Mouse (Mus musculus): ENCODE data around the gene Rps18. TPM values are rescaled to one million over a fixed set of nuclear protein-coding genes. Genes with fewer than 3 reads are reported as not detected.
A peak's percentile ranks its signal among the peaks of the same experiment; 100 is the strongest.

Rps18 gene
- polyA plus RNA-seq, 1 experiment from 2014 or later = 829 TPM

DNA sequence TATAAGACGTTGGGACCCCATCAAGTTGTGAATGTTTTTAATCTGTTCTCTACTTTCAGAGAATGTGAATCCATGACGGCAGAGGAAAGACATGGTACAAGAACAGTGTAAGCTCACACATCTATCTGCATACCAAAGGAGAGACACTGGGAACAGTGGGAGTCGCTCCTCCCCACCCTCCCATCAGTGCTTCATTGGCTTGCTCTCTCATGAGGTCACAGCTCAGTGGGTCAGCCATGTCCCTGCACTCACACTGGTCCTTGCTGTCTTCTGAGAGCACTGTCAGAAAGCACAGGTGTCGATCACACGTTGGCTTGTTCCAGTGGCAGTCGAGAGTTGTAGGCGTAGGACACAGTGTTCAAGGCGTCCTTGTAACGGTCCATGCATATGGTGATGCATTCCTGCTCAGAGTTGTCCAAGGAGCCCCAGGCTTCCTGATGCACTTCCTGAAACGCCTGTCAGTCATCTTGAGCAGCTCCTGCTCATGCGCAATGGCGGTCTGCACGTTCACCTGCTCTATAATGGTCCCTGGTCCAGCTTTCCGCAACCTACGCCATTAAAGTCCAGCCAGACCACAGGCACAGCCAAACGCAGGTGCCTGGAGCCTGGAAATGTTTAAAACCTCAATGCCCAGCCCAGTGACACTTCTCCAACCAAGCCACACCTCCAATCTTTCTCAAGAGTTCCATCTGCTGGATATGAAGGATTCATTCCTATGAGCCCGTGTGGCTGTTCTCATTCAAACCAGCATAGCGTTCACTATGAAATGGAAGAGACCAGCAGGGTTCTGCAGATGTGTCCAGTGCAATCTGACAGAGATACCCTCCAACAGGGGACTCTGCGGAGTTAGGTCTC, 24.6 kb upstream of the Rps18 start:
- no peak overlapping the region for H3K4me3 ChIP-seq (ENCODE audit: inconsistent target)
- peaks cover 3% of the 10 kb centered on the region for H3K36me3 ChIP-seq (ENCODE audit: inconsistent target)
- peaks cover 20% of the 10 kb centered on the region; the same call in 1 of the 2 replicates for H3K79me2 ChIP-seq (ENCODE audit: inconsistent target)
- peak overlapping the region; percentile 89 for H3K27ac ChIP-seq
- WGBS (ENCODE audit: missing documents) = 83% methylated on average over 19 of the region's 19 CpGs

DNA sequence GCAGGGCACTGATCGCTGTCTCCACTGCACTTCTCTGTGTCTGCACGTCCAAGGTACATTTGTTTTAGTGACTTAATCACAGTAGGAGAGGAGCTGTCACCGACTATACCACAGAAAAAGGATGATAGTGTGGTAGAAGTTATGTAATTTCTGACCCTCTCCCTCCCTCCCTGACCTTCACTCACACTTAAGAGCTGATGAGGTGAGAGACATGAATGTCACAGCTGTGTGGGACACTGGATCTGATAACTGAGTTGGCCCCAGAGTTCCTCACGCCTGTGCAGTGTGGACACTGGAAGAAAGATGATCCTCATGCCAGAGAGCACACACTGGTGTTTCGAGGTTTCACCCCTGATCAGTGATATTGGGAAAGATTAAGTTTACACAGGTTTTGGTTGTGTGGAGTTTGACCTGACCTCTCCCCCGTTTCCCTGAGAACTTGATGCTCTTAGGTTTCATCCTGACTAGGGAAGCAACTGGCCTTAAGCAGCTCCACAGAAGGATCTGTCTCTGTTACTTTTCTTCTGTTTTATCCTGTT, 23.8 kb upstream of the Rps18 start:
- WGBS (ENCODE audit: missing documents) = 72% methylated on average over 6 of the region's 6 CpGs
- peaks cover 20% of the 10 kb centered on the region; the same call in 1 of the 2 replicates for H3K79me2 ChIP-seq (ENCODE audit: inconsistent target)

DNA sequence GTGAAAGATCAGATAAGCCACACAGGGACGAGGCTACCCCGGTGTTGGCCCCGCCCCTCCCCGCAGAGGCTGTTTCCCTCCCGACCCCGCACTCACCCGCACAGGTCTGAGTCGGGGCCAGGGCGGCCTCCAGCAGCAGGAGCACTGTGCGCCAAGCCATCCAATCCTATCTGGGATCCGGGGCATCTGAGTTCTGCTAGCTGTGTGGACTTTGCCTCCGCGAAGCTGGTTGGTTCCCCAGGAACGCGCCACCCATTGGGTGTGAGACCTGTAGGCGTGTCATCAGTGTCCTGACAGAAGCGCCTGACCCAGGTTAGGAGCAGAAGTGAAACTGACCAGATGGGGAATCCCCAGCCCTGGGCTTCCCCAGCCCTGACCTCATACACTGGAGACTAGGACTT, 22.8 kb upstream of the Rps18 start:
- peaks cover 17% of the 10 kb centered on the region for H3K36me3 ChIP-seq (ENCODE audit: inconsistent target)
- peak overlapping the region; percentile 89 for H3K27ac ChIP-seq
- peaks cover 20% of the 10 kb centered on the region; the same call in 1 of the 2 replicates for H3K79me2 ChIP-seq (ENCODE audit: inconsistent target)
- H3K4me3 ChIP-seq (ENCODE audit: inconsistent target) = peak overlapping the region; percentile 68
- 1% methylated on average over 17 of the region's 17 CpGs for WGBS (ENCODE audit: missing documents)

More for the DNA sequence above, 23.8 kb upstream of the Rps18 start:
- peak overlapping the region; percentile 89 for H3K27ac ChIP-seq
- H3K4me3 ChIP-seq (ENCODE audit: inconsistent target) = no peak overlapping the region
- H3K36me3 ChIP-seq (ENCODE audit: inconsistent target) = peaks cover 11% of the 10 kb centered on the region

DNA sequence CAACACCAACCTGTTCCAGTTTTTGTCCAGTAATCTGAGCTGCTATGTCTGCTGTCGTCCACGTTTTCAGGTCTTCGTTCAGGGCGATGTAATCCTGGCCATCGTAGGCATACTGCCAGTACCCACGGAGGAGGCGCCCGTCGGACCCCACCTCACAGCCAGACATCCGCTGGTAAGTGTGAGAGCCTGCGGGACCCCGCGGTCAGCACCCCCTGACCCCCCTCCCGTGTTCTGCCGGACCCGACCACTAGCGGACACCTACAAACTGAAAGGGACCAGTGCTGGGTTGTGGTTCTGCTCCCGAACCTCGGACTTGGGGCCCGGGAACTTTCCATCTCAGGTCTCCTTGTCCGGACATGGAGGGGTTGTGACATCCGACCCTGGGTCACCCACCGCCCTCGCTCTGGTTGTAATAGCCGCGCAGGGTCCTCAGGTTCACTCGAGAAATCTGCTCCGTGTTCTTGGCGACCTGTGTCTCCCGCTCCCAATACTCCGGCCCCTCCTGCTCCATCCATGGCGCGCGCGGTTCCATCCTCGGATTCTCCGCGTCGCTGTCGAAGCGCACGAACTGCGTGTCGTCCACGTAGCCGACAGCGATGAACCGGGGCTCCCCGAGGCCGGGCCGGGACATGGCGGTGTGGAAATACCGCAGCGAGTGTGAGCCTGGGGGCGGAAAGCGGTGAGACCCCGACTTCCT, 22.2 kb upstream of the Rps18 start:
- 7% methylated on average over 56 of the region's 57 CpGs for WGBS (ENCODE audit: missing documents)
- H3K79me2 ChIP-seq (ENCODE audit: inconsistent target) = peaks cover 20% of the 10 kb centered on the region; the same call in 1 of the 2 replicates
- H3K36me3 ChIP-seq (ENCODE audit: inconsistent target) = peaks cover 17% of the 10 kb centered on the region
- peak overlapping the region; percentile 89 for H3K27ac ChIP-seq
- H3K4me3 ChIP-seq (ENCODE audit: inconsistent target) = peak overlapping the region; percentile 68

DNA sequence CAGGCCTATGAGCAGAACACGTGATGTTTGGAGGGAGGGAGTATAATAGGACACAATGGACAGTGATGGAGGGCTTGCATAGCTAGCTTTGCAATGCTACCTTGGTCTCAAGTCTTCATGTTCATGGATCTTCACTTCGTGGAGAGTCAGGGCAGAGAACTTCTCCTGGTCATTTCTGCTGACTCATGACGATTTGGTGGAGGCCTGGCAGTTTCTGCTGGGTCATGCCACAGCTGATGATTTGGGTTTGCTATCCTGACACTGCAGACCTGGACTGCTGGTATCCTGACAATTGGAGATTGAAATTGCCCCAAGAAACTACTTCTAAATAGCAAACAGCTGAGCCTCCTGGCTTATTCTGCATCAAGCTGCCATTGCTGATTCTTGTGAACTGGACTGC, 17.8 kb upstream of the Rps18 start:
- H3K79me2 ChIP-seq (ENCODE audit: inconsistent target) = peaks cover 20% of the 10 kb centered on the region; the same call in 1 of the 2 replicates
- no peak overlapping the region for H3K4me3 ChIP-seq (ENCODE audit: inconsistent target)
- H3K36me3 ChIP-seq (ENCODE audit: inconsistent target) = peaks cover 17% of the 10 kb centered on the region
- WGBS (ENCODE audit: missing documents) = 78% methylated on average over 3 of the region's 3 CpGs
- no peak overlapping the region for H3K27ac ChIP-seq

DNA sequence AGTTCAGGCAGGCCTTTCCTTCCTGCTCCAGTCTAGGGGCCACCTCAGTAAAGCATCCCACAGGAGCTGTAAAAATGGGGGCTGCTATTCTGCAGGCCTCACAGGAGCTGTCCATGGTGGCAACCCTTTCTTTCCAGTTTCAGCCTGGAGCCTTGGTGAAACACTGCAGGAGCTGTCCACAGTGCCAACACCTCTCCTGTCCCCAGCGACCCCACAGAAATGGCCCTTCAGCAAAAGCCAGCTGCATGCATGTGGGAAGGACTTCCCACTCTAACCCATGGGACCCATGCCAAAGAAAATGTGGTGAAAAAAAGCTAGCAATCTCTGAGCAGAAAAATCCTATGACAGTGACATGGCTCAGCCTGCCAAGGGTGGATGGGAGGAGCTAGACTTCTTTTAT, 16.9 kb upstream of the Rps18 start:
- Histone ChIP-seq H3K4me3 (ENCODE audit: inconsistent target) (no peak overlapping the region), H3K79me2 (ENCODE audit: inconsistent target) (peaks cover 13% of the 10 kb centered on the region; the same call in 1 of the 2 replicates), H3K27ac (no peak overlapping the region), H3K36me3 (ENCODE audit: inconsistent target) (peaks cover 17% of the 10 kb centered on the region)
- 33% methylated on average over 1 of the region's 1 CpGs for WGBS (ENCODE audit: missing documents)

DNA sequence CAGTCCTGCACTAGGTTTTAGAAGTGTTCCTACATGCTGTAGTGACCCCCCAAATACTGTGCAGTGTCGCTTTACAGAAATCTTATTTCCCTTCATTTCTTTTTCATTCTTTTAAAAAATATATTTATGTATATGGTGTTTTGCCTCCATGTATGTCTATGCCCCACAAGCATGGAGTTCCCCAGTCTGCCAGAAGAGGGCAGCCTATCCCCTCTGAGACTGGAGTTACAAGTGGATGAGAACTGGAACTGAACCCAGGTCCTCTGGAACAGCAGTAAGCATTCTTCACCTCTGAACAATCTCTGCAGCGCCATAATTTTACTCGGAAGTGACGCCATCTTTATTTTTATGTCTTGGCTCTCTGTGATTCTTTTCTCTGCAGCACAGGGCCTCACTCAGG, 13.6 kb upstream of the Rps18 start:
- 86% methylated on average over 4 of the region's 4 CpGs for WGBS (ENCODE audit: missing documents)
- H3K27ac ChIP-seq = no peak overlapping the region
- H3K4me3 ChIP-seq (ENCODE audit: inconsistent target) = no peak overlapping the region
- no peaks in the 10 kb centered on the region for H3K79me2 ChIP-seq (ENCODE audit: inconsistent target)
- peaks cover 18% of the 10 kb centered on the region for H3K36me3 ChIP-seq (ENCODE audit: inconsistent target)

DNA sequence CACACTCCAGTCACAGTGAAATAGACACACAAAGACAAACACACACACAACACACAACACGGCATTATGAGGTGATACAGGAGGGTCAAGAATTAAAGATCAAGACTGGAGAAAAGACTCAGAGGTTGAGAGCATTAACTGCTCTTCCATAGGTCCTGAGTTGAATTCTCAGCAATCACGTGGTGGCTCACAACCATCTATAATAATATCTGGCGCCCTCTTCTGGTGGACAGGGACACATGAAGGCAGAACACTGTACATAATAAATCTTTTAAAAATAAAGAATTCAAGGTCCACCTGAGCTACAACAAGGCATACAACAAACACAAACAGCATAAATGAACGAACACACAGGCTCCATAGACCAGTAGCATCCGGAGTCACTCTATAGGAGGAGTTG, 13.1 kb upstream of the Rps18 start:
- Histone ChIP-seq H3K4me3 (ENCODE audit: inconsistent target) (no peak overlapping the region), H3K79me2 (ENCODE audit: inconsistent target) (no peaks in the 10 kb centered on the region), H3K36me3 (ENCODE audit: inconsistent target) (peaks cover 14% of the 10 kb centered on the region; the same call in 1 of the 2 replicates), H3K27ac (no peak overlapping the region)
- WGBS (ENCODE audit: missing documents) = 40% methylated on average over 5 of the region's 5 CpGs

DNA sequence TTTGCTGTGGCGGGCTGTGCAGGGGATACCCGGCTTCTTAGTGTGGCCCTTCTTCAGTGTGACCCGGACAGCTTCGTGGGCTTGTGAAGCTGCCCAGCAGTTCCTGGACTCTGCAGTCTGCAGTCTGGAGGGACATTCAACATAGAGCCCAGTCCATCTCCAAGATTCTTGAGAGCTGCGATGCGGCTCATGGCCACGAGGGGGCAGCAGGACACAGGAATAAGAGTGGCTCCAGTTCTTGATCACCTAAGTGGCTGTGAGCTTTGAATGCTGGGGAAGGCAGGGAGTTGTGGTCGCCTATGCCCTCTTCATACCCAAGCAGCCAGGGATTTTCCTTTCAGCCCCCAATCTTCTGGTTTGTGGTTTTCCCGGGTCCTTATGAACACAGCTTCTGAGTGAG, 12.7 kb upstream of the Rps18 start:
- WGBS (ENCODE audit: missing documents) = 2% methylated on average over 9 of the region's 9 CpGs
- no peak overlapping the region for H3K27ac ChIP-seq
- H3K4me3 ChIP-seq (ENCODE audit: inconsistent target) = no peak overlapping the region
- peaks cover 15% of the 10 kb centered on the region; the same call in 1 of the 2 replicates for H3K36me3 ChIP-seq (ENCODE audit: inconsistent target)
- no peaks in the 10 kb centered on the region for H3K79me2 ChIP-seq (ENCODE audit: inconsistent target)

DNA sequence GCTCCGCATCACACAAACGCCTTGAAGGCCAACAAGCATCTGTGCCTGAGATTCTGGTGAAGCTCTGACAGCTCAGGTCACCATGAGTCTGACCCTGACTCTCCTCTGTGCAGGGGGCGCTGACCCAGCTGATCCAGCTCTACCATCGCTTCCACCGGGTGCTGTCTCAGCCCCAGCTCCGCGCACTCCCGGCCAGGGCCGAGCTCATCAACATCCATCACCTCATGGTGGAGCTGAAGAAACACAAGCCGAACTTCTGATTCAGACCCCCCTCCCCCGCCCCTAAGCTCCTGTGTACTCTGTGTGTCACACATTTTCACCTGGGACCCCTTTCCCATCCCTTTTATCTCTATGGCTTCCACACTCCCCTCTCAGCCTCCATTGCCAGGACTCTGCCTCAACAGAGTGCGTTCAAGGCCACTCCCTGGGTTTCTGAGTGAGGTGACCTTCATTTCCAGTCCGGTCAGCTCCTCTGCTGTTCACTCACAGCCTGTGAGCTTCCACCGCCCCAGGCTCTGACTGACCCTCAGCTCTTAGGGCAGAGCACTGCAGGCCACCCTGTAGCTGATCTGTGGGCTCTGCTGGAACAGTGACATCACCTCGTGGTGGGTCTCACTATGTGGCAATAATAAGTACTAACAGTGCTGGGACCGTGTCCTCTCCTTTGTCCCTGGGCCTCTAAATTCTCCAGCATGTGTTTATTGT, 10.2 kb upstream of the Rps18 start:
- Histone ChIP-seq H3K27ac (no peak overlapping the region), H3K4me3 (ENCODE audit: inconsistent target) (no peak overlapping the region), H3K79me2 (ENCODE audit: inconsistent target) (no peaks in the 10 kb centered on the region), H3K36me3 (ENCODE audit: inconsistent target) (peaks cover 39% of the 10 kb centered on the region)
- 95% methylated on average over 16 of the region's 16 CpGs for WGBS (ENCODE audit: missing documents)

DNA sequence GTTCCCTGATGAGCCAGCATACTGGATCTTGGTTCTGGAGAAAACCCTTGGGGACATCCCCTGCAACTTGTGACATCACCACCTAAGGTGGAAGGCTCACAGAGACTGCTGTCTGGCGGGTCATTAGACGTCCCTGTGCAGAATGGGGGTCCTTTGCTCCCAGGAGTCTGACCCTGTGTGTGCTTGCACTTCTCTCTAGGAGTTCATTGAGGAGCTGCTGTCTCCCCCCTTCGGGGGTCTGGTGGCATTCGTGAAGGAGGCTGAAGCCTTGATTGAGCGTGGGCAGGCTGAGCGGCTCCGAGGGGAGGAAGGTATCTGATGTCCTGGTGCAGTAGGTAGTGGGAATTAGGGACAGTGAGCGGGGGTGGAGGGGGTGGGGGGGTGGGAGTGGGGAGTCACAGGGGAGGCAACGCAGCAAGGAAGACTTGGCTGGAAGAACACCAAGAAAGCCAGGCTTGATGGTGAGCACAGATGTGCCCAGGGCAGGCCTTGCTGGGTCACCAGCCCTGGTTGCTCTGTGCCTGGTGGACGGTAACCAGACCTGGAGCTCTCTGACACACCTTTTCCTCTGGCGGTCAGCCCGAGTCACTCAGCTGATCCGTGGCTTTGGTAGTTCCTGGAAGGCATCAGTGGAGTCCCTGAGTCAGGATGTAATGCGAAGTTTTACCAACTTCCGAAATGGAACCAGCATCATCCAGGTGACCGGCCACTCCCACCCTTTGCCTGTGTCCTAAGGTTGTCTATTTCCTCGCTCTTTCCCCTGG, 9.5 kb upstream of the Rps18 start:
- Histone ChIP-seq H3K27ac (no peak overlapping the region), H3K79me2 (ENCODE audit: inconsistent target) (no peaks in the 10 kb centered on the region), H3K4me3 (ENCODE audit: inconsistent target) (no peak overlapping the region), H3K36me3 (ENCODE audit: inconsistent target) (peaks cover 47% of the 10 kb centered on the region)
- WGBS (ENCODE audit: missing documents) = 88% methylated on average over 13 of the region's 17 CpGs

DNA sequence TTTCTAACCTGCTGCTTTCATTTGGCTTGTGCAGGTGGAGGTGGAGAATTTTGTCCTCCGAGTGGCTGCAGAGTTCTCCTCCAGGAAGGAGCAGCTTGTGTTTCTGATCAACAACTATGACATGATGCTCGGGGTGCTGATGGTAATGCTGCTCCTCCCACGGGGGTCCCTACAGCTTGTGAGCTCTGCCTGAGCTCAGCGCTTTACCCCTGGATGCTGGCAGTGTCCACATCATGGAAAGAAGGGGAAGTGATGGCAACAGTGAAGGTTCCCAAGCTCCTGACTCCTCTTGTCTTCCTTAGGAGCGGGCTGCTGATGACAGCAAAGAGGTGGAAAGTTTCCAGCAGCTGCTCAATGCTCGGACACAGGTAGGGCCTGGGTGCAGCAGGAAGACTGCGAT, 7.1 kb upstream of the Rps18 start:
- WGBS (ENCODE audit: missing documents) = 93% methylated on average over 7 of the region's 7 CpGs
- Histone ChIP-seq H3K4me3 (ENCODE audit: inconsistent target) (no peak overlapping the region), H3K79me2 (ENCODE audit: inconsistent target) (peaks cover 3% of the 10 kb centered on the region; the same call in 1 of the 2 replicates), H3K27ac (no peak overlapping the region), H3K36me3 (ENCODE audit: inconsistent target) (peaks cover 65% of the 10 kb centered on the region)

DNA sequence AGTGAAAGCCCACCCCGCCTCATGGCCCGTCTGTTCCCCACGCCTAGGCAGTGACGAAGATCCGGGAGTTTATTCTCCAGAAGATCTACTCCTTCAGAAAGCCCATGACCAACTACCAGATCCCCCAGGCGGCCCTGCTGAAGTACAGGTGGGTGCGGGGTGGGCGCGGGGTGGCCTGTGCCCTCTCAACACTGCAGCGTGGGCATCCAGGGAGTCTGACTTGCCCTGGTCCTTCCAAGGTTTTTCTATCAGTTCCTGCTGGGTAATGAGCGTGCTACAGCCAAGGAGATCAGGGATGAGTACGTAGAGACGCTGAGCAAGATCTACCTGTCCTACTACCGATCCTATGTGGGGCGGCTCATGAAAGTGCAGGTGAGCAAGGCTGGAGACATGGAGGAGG, 4.1 kb upstream of the Rps18 start:
- WGBS (ENCODE audit: missing documents) = 96% methylated on average over 15 of the region's 15 CpGs
- H3K79me2 ChIP-seq (ENCODE audit: inconsistent target) = peaks cover 24% of the 10 kb centered on the region
- no peak overlapping the region for H3K4me3 ChIP-seq (ENCODE audit: inconsistent target)
- no peak overlapping the region for H3K27ac ChIP-seq
- peaks cover 53% of the 10 kb centered on the region for H3K36me3 ChIP-seq (ENCODE audit: inconsistent target)

DNA sequence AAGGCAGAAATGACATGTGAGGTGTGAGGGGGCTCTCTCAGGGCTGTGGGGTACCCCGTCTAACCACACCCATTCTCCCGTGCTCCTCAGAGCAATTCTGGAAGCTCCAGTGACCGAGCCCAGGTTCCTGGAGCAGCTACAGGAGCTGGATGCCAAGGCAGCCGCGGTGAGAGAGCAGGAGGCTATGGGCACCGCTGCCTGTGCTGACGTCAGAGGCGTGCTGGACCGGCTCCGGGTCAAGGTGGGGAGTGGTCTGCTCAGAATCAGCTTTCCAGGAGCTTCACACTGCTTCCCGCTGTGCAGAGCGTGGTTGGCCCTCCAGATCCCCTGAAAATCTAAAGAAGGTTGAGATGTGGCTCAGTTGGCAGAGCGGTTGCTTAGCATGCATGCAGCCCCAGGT, 3.3 kb upstream of the Rps18 start:
- Histone ChIP-seq H3K27ac (no peak overlapping the region), H3K36me3 (ENCODE audit: inconsistent target) (peaks cover 52% of the 10 kb centered on the region), H3K4me3 (ENCODE audit: inconsistent target) (no peak overlapping the region), H3K79me2 (ENCODE audit: inconsistent target) (peaks cover 32% of the 10 kb centered on the region)
- WGBS (ENCODE audit: missing documents) = 90% methylated on average over 13 of the region's 13 CpGs
